Mouse (Mus musculus) ovary, postnatal 36 days (tissue): ENCODE results near the gene Wdfy4.

Source experiments
- DNase-seq: peaks from one replicate; pipeline ENCODE4 v3.0.0; 2022; ENCODE audit warnings: low spot score, mixed read lengths

Wdfy4 gene

GRCm38 (mm10) chr14:32984176-32984738 lies 201.1 kb downstream of the Wdfy4 start:
- peak; percentile 15 for DNase-seq

GRCm38 (mm10) chr14:32970700-32971099 lies 214.6 kb downstream of the Wdfy4 start:
- no peak for DNase-seq

GRCm38 (mm10) chr14:32964742-32965141 lies 220.6 kb downstream of the Wdfy4 start:
- no peak for DNase-seq

- DNase-seq, result peak; percentile 67
These were observed 224.8 kb downstream of the Wdfy4 start for GRCm38 (mm10) chr14:32960481-32960880.

GRCm38 (mm10) chr14:32958671-32959070 lies 226.6 kb downstream of the Wdfy4 start:
- no peak for DNase-seq

- DNase-seq, result no peak
These were observed 228.8 kb downstream of the Wdfy4 start for GRCm38 (mm10) chr14:32956486-32956885.

- DNase-seq, result peak; percentile 29
These were observed 234.7 kb downstream of the Wdfy4 start for GRCm38 (mm10) chr14:32950312-32951301.

GRCm38 (mm10) chr14:32947512-32947911 lies 237.8 kb downstream of the Wdfy4 start:
- DNase-seq, result no peak

- DNase-seq, result no peak
These were observed 246.1 kb downstream of the Wdfy4 start for GRCm38 (mm10) chr14:32939217-32939616.

- DNase-seq, result no peak
These were observed 251.2 kb downstream of the Wdfy4 start for GRCm38 (mm10) chr14:32934064-32934463.

- no peak for DNase-seq
These were observed 253.1 kb downstream of the Wdfy4 start for GRCm38 (mm10) chr14:32932220-32932619.

- no peak for DNase-seq
These were observed 253.6 kb downstream of the Wdfy4 start for GRCm38 (mm10) chr14:32931709-32932108.

GRCm38 (mm10) chr14:32923871-32924270 lies 261.4 kb downstream of the Wdfy4 start:
- no peak for DNase-seq

GRCm38 (mm10) chr14:32917919-32918318 lies 267.4 kb downstream of the Wdfy4 start:
- no peak for DNase-seq

- no peak for DNase-seq
These were observed 269.9 kb downstream of the Wdfy4 start for GRCm38 (mm10) chr14:32915360-32915759.

- no peak for DNase-seq
These were observed 274.1 kb downstream of the Wdfy4 start for GRCm38 (mm10) chr14:32911187-32911586.
